Mouse (Mus musculus) olfactory bulb, adult 2 months (tissue): ENCODE measurements around the gene D430042O09Rik.

Experiments used
- CTCF ChIP-seq: fragments of 200-500 bp; IDR thresholded peaks from 2 replicates; pipeline ENCODE4 v1.5.1; 2012; ENCODE audit warnings: low read depth, mild to moderate bottlenecking, low read length, moderate library complexity; ENCODE audit not compliant: insufficient read depth
- POLR2A ChIP-seq: fragments of 200-500 bp; IDR thresholded peaks from 2 replicates; pipeline ENCODE4 v1.6.1; 2012; ENCODE audit warnings: mild to moderate bottlenecking, low read depth, low read length, moderate library complexity; ENCODE audit not compliant: insufficient read depth

DNA sequence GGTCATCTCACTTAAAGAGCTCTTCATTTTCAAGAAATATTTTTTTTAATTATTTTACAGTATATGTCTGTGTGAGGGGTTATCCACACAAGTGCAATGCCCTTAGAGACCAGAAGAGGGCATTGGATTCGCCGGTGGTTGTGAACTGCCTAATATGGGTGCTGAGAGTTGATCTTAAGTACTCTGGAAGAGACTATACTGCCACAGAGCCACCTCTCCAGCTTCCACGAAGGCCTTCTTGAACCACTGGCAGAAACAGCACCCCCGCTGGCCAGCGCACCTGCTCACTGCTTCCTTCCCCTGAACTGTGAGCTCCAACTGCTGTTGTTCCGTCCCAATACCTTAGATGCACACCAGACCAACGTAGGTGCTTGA, 39.6 kb downstream of the D430042O09Rik start:
- TF ChIP-seq CTCF (no peak), POLR2A (no peak)
